Mouse (Mus musculus): ENCODE results near the gene Nipsnap2. TPM values are rescaled to one million over a fixed set of nuclear protein-coding genes. Genes with fewer than 3 reads are reported as not detected.

Gene Nipsnap2
- total and polyA plus RNA-seq, 2 experiments from 2014 or later: 71.7 to 97.9 TPM

DNA sequence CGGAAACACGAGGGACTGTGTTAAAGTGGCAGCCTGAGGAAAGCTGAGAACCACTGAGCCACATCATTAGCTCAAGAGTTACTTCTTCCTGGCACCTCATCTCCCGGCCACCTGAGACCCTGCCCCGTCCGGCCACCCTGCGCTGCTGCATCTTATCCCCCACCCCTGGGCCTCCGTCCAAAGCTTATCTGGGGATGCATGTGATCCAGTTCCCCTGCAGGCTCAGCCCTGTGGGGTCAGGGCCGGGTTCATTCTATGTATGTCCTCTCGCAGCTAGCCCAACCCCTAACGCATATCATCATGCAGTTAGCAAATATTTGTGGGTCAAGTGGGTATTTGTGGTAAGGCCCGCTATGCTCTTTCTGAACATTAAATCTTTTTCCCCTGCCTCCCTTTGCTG is 4.4 kb downstream of the Nipsnap2 start:
- no peak for DNase-seq

GRCm38 (mm10) chr5:129730344-129730743 is 5.5 kb downstream of the Nipsnap2 start:
- no peak for TF ChIP-seq CTCF (IDR thresholded peaks at IDR 0.05; ENCODE audit: low read depth)
- WGBS: 85% methylated on average over 11 of the region's 11 CpGs
- H3K27ac ChIP-seq (ENCODE audit: low read depth, low read length): no peak overlapping the region
- H3K36me3 ChIP-seq (ENCODE audit: insufficient read depth): no peaks in the 10 kb centered on the region
- no peak overlapping the region for H3K4me3 ChIP-seq (ENCODE audit: low read depth, low read length)
- H3K27me3 ChIP-seq (ENCODE audit: insufficient read depth, low read length): no peaks in the 10 kb centered on the region
- no peak for DNase-seq
- H3K9me3 ChIP-seq (ENCODE audit: low read length): no peaks in the 10 kb centered on the region
- no peak for ATAC-seq
- H3K4me1 ChIP-seq (ENCODE audit: insufficient read depth): no peaks in the 10 kb centered on the region
- H3K4me2 ChIP-seq (ENCODE audit: low read depth): no peak overlapping the region
- no peak overlapping the region for H3K9ac ChIP-seq

More for the DNA sequence above, 4.4 kb downstream of the Nipsnap2 start:
- no peak for TF ChIP-seq CTCF (IDR thresholded peaks at IDR 0.05; ENCODE audit: low read depth)
- no peak for ATAC-seq
- H3K9me3 ChIP-seq (ENCODE audit: low read length): no peaks in the 10 kb centered on the region
- H3K4me1 ChIP-seq (ENCODE audit: insufficient read depth): no peaks in the 10 kb centered on the region
- no peak overlapping the region for H3K9ac ChIP-seq
- no peak overlapping the region for H3K4me2 ChIP-seq (ENCODE audit: low read depth)
- H3K27ac ChIP-seq (ENCODE audit: low read depth, low read length): no peak overlapping the region
- no peaks in the 10 kb centered on the region for H3K27me3 ChIP-seq (ENCODE audit: insufficient read depth, low read length)
- WGBS: 73% methylated on average over 11 of the region's 11 CpGs
- no peak overlapping the region for H3K4me3 ChIP-seq (ENCODE audit: low read depth, low read length)
- no peaks in the 10 kb centered on the region for H3K36me3 ChIP-seq (ENCODE audit: insufficient read depth)

DNA sequence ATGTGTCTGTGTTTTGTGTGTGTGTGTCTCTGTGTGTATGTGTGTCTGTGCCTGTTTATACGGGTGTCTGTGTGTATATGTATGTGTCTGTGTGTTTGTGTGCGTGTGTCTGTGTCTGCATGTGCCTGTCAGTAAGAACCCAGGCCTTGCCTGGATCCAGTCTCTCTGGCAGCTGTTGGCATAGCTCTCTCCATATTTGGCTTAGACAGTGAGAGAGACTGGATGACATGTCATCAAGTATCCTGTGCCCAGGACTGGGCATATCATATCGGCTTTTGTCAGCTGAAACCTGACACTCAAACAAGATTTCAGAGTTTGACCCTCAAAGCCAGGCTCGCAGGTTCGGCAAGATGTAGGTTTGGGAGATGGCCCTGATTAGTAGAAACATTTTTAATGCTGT is 6.2 kb downstream of the Nipsnap2 start:
- Histone ChIP-seq H3K27me3 (ENCODE audit: insufficient read depth, low read length) (no peaks in the 10 kb centered on the region), H3K4me2 (ENCODE audit: low read depth) (no peak overlapping the region)

DNA sequence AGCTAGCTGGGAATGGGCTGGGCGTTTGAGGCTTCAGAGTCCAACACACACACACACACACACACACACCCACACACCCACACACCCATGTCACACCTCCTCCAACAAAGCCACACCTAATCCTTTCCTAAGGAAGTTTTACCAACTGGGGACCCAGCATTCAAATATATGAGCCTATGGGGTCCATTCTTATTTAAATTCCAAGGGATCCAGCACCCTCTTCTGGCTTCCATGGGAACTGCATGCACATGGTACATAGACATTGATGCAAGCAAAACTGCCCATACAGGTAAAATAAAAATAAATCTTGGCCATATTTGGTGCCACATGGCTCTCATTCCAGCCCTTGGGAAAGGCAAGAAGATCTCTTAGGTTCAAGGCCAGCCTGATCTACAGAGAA is 16.1 kb downstream of the Nipsnap2 start:
- 100% methylated on average over 1 of the region's 1 CpGs for WGBS
- Histone ChIP-seq H3K4me2 (ENCODE audit: low read depth) (no peak overlapping the region), H3K36me3 (ENCODE audit: insufficient read depth) (peaks cover 21% of the 10 kb centered on the region), H3K4me3 (ENCODE audit: low read depth, low read length) (no peak overlapping the region), H3K27ac (ENCODE audit: low read depth, low read length) (no peak overlapping the region), H3K27me3 (ENCODE audit: insufficient read depth, low read length) (no peaks in the 10 kb centered on the region), H3K4me1 (ENCODE audit: insufficient read depth) (no peaks in the 10 kb centered on the region), H3K9ac (no peak overlapping the region), H3K9me3 (ENCODE audit: low read length) (no peaks in the 10 kb centered on the region)
- DNase-seq: peak; percentile 62
- no peak for ATAC-seq
- TF ChIP-seq CTCF (IDR thresholded peaks at IDR 0.05; ENCODE audit: low read depth): peak; percentile 75

More for the DNA sequence above, 6.2 kb downstream of the Nipsnap2 start:
- no peaks in the 10 kb centered on the region for H3K4me1 ChIP-seq (ENCODE audit: insufficient read depth)
- no peak overlapping the region for H3K4me3 ChIP-seq (ENCODE audit: low read depth, low read length)
- H3K27ac ChIP-seq (ENCODE audit: low read depth, low read length): no peak overlapping the region
- ATAC-seq (no peak), DNase-seq (no peak)
- TF ChIP-seq CTCF (IDR thresholded peaks at IDR 0.05; ENCODE audit: low read depth): no peak
- WGBS: 82% methylated on average over 5 of the region's 5 CpGs
- no peak overlapping the region for H3K9ac ChIP-seq
- no peaks in the 10 kb centered on the region for H3K36me3 ChIP-seq (ENCODE audit: insufficient read depth)
- no peaks in the 10 kb centered on the region for H3K9me3 ChIP-seq (ENCODE audit: low read length)

DNA sequence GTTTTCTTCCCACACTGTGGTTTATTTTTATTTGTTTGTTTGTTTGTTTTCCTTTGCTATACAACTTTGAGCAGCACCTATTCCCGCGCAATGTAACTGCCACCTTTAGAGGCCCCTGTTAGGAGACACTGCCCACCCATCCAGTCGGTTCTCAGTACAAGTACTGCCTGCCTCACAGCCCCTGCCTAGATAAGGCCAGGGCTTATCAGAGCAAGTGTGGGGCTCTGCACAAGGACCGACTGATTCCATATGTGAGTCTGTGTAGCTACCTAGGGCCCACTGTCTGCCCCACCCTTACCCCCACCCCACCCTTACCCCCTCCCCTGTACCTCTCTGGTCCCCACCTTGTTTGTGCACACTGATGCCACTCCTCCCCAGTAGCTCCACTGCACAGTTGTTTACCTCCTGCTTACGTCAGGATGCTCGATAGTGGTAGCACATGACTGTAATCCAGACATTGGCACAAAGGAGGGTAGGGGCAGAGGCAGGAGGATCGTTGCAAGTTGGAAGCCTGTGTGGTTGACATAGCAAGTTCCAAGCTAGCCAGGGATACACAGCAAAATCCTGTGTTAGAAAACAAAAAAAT is 18.1 kb downstream of the Nipsnap2 start:
- DNase-seq (no peak), ATAC-seq (no peak)
- Histone ChIP-seq H3K4me2 (ENCODE audit: low read depth) (no peak overlapping the region), H3K36me3 (ENCODE audit: insufficient read depth) (peaks cover 33% of the 10 kb centered on the region), H3K4me3 (ENCODE audit: low read depth, low read length) (no peak overlapping the region), H3K9me3 (ENCODE audit: low read length) (no peaks in the 10 kb centered on the region), H3K4me1 (ENCODE audit: insufficient read depth) (no peaks in the 10 kb centered on the region), H3K27me3 (ENCODE audit: insufficient read depth, low read length) (no peaks in the 10 kb centered on the region), H3K27ac (ENCODE audit: low read depth, low read length) (no peak overlapping the region), H3K9ac (no peak overlapping the region)
- no peak for TF ChIP-seq CTCF (IDR thresholded peaks at IDR 0.05; ENCODE audit: low read depth)
- 89% methylated on average over 7 of the region's 7 CpGs for WGBS

DNA sequence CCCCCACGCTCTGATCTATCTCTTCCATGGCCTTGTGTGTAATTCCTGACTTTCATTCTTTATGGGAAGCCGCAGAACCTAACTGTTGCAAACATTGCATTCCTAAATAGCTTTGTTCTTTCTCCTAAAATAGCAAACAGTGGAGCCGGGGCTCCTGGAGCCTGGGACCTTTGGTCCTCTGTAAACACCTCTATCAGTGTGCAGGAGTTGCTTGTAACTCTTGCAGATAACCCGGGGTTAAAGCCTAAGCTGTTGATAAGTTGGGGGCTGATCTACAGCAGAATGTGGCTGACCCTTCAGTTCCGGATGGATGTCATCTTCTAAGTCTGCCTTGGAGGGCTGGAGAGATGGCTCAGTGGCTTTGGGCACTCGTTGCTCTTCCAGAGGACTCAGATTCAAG is 19.2 kb downstream of the Nipsnap2 start:
- no peak overlapping the region for H3K27ac ChIP-seq (ENCODE audit: low read depth, low read length)
- H3K9ac ChIP-seq: no peak overlapping the region
- ATAC-seq (no peak), DNase-seq (no peak)
- 88% methylated on average over 6 of the region's 6 CpGs for whole genome bisulfite sequencing
- no peak overlapping the region for H3K4me3 ChIP-seq (ENCODE audit: low read depth, low read length)
- H3K4me2 ChIP-seq (ENCODE audit: low read depth): no peak overlapping the region
- no peaks in the 10 kb centered on the region for H3K9me3 ChIP-seq (ENCODE audit: low read length)
- no peaks in the 10 kb centered on the region for H3K4me1 ChIP-seq (ENCODE audit: insufficient read depth)
- H3K27me3 ChIP-seq (ENCODE audit: insufficient read depth, low read length): no peaks in the 10 kb centered on the region
- peaks cover 44% of the 10 kb centered on the region for H3K36me3 ChIP-seq (ENCODE audit: insufficient read depth)
- TF ChIP-seq CTCF (IDR thresholded peaks at IDR 0.05; ENCODE audit: low read depth): no peak

DNA sequence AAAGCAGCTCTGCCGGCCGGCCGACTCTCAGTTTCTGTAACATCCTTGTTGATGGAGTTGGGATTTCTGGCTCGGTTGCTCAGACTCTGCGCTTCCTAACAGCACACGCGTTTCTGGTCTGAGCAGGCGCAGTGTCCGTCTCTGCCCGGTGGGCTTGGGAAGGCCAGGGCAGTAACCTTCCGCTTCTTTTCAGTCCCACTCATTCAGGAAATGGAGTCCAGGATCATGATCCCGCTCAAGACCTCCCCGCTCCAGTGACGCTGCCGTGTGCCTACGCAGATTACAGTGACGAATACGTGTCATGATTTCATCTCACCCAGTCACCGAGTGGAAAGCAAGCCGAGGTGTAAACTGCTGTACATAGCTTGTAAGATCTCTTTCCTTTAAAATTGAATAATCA is 32.0 kb downstream of the Nipsnap2 start:
- 94% methylated on average over 20 of the region's 20 CpGs for WGBS
- Histone ChIP-seq H3K4me2 (ENCODE audit: low read depth) (no peak overlapping the region), H3K9ac (no peak overlapping the region), H3K27ac (ENCODE audit: low read depth, low read length) (no peak overlapping the region), H3K36me3 (ENCODE audit: insufficient read depth) (peaks cover 35% of the 10 kb centered on the region), H3K9me3 (ENCODE audit: low read length) (no peaks in the 10 kb centered on the region), H3K4me1 (ENCODE audit: insufficient read depth) (no peaks in the 10 kb centered on the region), H3K4me3 (ENCODE audit: low read depth, low read length) (no peak overlapping the region), H3K27me3 (ENCODE audit: insufficient read depth, low read length) (no peaks in the 10 kb centered on the region)
- TF ChIP-seq CTCF (IDR thresholded peaks at IDR 0.05; ENCODE audit: low read depth): no peak
- DNase-seq (no peak), ATAC-seq (no peak)
